Mouse (Mus musculus) heart, embryonic 14.5 days (tissue): ENCODE data around the gene Opcml. TPM values are rescaled to one million over a fixed set of nuclear protein-coding genes. Genes with fewer than 3 reads are reported as not detected.

Source experiments
- ATAC-seq: fragments of 200-750 bp; cut with Nextera tagmentation; 2 replicates; pipeline ENCODE4 v1.8.0; 2017; ENCODE audit warnings: low read depth, moderate TSS enrichment; ENCODE audit not compliant: insufficient number of reproducible peaks, insufficient read depth, low FRiP score
- H3K27ac ChIP-seq, 2 experiments: fragments of 200-500 bp in 1 of 2; fragments of 300-500 bp in 1 of 2; sonication (generic) in 1 of 2; replicated peaks in 1 of 2; 2 replicates each; pipeline ENCODE4 v1.5.1; 2012 to 2014; ENCODE audit warnings: low read depth in 2 of 2, low read length in 2 of 2, control low read depth in 1 of 2, mild to moderate bottlenecking in 1 of 2, mixed read lengths in 1 of 2; ENCODE audit not compliant: control insufficient read depth in 1 of 2, insufficient read depth in 1 of 2
- H3K27me3 ChIP-seq: fragments of 300-500 bp; sonication (generic); 2 replicates; pipeline ENCODE4 v1.6.1; 2014; ENCODE audit warnings: mild to moderate bottlenecking, low read length, control low read depth; ENCODE audit not compliant: control insufficient read depth, insufficient read depth
- H3K36me3 ChIP-seq: fragments of 300-500 bp; sonication (generic); 2 replicates; pipeline ENCODE4 v1.6.1; 2014; ENCODE audit warnings: mild to moderate bottlenecking, control low read depth, low read length, mixed read lengths; ENCODE audit not compliant: control insufficient read depth, insufficient read depth
- H3K4me1 ChIP-seq, 2 experiments: fragments of 200-500 bp in 1 of 2; fragments of 300-500 bp in 1 of 2; sonication (generic) in 1 of 2; 2 replicates each; pipeline ENCODE4 v1.6.1; 2012 to 2014; ENCODE audit warnings: low read length in 2 of 2, control low read depth in 1 of 2, mixed read lengths in 1 of 2; ENCODE audit not compliant: control insufficient read depth in 2 of 2, insufficient read depth in 2 of 2
- H3K4me2 ChIP-seq: fragments of 300-500 bp; sonication (generic); 2 replicates; pipeline ENCODE4 v1.6.1; 2014; ENCODE audit warnings: mild to moderate bottlenecking, low read length
- H3K4me3 ChIP-seq, 2 experiments: fragments of 200-500 bp in 1 of 2; fragments of 300-500 bp in 1 of 2; sonication (generic) in 1 of 2; 2 replicates each; pipeline ENCODE4 v1.5.1; 2012 to 2014; ENCODE audit warnings: low read length in 2 of 2, mild to moderate bottlenecking in 2 of 2, control low read depth in 1 of 2, low read depth in 1 of 2, moderate library complexity in 1 of 2; ENCODE audit not compliant: control insufficient read depth in 1 of 2, insufficient read depth in 1 of 2
- H3K9ac ChIP-seq: fragments of 300-500 bp; sonication (generic); 2 replicates; pipeline ENCODE4 v1.6.1; 2014; ENCODE audit warnings: mild to moderate bottlenecking, low read length
- H3K9me3 ChIP-seq: fragments of 300-500 bp; sonication (generic); 2 replicates; pipeline ENCODE4 v1.6.1; 2016; ENCODE audit warnings: low read length, control low read depth; ENCODE audit not compliant: control insufficient read depth
- WGBS: fragments of 180-500 bp; shearing (Covaris S2); extraction: QIAGEN DNeasy Blood & Tissue Kit; methylation state at CpG from one replicate; pipeline ENCODE4 v1.1.7; 2014; 5-methylcytosine and 5-hydroxymethylcytosine counted together
- polyA plus RNA-seq: library from polyadenylated mRNA; unstranded; fragments of >200 nt; fragmentation: Nextera tagmentation; extraction: Ambion mirVana; gene quantifications from 2 replicates; pipeline ENCODE4 v1.2.1, GENCODE M21; 2014

The Opcml gene
- polyA plus RNA-seq, 1 experiment from 2014 or later, result 1.6 TPM

- Histone ChIP-seq H3K27ac (no peak overlapping the region), H3K9me3 (no peaks in the 10 kb centered on the region), H3K4me2 (no peak overlapping the region), H3K9ac (no peak overlapping the region), H3K36me3 (no peaks in the 10 kb centered on the region), H3K4me1 (no peaks in the 10 kb centered on the region), H3K27me3 (no peaks in the 10 kb centered on the region), H3K4me3 (no peak overlapping the region)
- ATAC-seq, result no peak
- 81% methylated on average over 3 of the region's 3 CpGs for WGBS
These were observed 13.9 kb downstream of the Opcml start for GRCm38 (mm10) chr9:27804461-27804860.

DNA sequence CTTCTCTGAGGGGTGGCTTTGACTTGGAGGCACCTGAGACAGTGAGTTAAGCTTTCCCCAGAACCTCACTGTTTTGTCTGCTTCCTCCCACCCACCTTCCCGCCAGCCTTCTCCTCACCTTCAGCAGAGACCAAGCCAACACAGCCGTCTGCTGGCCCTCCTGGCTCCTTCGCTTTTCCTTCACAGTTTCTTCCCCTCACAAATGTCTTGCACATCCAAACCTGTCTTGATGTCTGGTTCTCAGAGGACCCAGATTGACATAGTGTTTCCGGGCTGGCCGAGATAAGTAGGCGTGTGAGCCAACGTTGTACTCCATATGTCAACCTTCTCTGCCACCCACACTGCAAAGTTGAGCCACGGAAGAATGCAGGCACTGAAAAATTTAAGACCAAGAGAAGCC, 19.2 kb downstream of the Opcml start:
- Histone ChIP-seq H3K9me3 (no peaks in the 10 kb centered on the region), H3K4me1 (no peaks in the 10 kb centered on the region), H3K27ac (no peak overlapping the region), H3K36me3 (no peaks in the 10 kb centered on the region), H3K9ac (no peak overlapping the region), H3K4me3 (no peak overlapping the region), H3K27me3 (no peaks in the 10 kb centered on the region), H3K4me2 (no peak overlapping the region)
- 75% methylated on average over 8 of the region's 8 CpGs for WGBS
- ATAC-seq, result no peak

DNA sequence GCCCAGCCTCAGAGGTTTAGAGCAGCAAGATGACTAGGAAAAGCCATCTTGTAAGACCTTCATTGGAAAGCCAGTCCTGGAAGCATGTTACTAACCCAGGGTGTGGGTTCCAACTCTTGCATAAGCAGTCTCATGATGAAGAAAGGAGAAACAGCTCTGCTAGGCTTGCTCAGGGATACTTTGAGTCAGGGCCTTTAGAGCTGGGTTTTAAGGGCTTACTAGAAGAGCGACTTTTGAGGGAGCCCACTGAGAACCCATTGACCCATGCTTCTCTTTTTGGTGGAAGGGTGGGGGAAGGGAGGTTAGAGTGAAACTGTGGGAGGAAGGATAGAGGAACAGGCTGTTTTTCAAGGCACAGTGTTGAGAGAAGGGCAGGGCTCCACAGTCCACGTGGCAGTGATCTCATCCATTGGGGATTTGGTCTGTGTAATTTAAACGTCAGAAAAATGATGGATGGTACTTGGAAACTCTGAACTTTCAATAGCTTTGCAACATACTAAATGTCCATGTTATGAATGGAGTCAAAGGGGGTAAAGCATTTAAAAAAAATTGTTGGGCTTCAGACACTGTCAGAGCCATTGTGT, 22.7 kb downstream of the Opcml start:
- no peak overlapping the region for H3K9ac ChIP-seq
- H3K27ac ChIP-seq, result no peak overlapping the region
- no peaks in the 10 kb centered on the region for H3K36me3 ChIP-seq
- H3K27me3 ChIP-seq, result no peaks in the 10 kb centered on the region
- no peak overlapping the region for H3K4me2 ChIP-seq
- 44% methylated on average over 3 of the region's 3 CpGs for WGBS
- no peak overlapping the region for H3K4me3 ChIP-seq
- no peak for ATAC-seq
- no peaks in the 10 kb centered on the region for H3K4me1 ChIP-seq
- H3K9me3 ChIP-seq, result no peaks in the 10 kb centered on the region

DNA sequence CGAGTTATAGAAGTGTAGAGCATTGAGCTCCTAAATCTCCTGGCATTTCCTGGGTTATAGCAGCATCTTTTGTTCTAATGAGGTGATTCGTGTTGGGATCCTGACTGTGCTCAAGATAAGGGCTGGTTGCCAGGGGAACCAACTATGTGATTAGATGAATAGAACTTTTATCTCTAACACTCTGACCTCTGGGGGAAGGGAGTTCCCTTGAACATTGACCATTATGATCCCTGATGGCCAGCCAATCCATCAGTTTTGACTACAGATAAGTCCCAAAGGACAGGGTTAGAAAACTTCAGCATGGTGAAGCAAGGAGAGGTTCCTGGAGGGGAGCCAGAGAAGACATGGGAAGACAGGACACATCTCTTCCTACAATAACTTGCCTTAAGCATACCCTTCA, 23.6 kb downstream of the Opcml start:
- H3K4me2 ChIP-seq, result no peak overlapping the region
- H3K9me3 ChIP-seq, result no peaks in the 10 kb centered on the region
- H3K27ac ChIP-seq, result no peak overlapping the region
- H3K4me3 ChIP-seq, result no peak overlapping the region
- no peaks in the 10 kb centered on the region for H3K4me1 ChIP-seq
- H3K36me3 ChIP-seq, result no peaks in the 10 kb centered on the region
- ATAC-seq, result no peak
- no peak overlapping the region for H3K9ac ChIP-seq
- H3K27me3 ChIP-seq, result no peaks in the 10 kb centered on the region
- 16% methylated on average over 2 of the region's 2 CpGs for WGBS

- WGBS, result 55% methylated on average over 1 of the region's 1 CpGs
These were observed 30.6 kb downstream of the Opcml start for GRCm38 (mm10) chr9:27821197-27821596.

DNA sequence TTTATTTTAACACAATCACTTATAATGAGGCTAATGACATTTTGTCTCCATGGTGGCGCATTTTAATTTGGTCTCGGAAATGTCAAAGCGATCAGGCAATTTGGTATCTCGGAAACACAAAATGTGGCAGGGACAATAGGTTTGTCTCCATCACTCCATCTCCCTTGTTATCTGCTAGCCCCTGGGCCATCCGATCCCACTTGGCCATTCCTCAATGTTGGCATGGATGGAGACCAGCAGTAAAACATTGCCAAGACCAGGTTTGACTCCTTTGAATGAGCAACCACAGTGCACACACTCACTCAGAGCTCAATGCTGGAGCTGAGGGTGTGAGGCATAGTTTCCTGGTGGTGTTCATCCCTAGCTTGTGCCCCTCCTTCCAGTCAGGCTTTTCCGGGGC, 32.1 kb downstream of the Opcml start:
- Histone ChIP-seq H3K4me3 (no peak overlapping the region), H3K4me1 (no peaks in the 10 kb centered on the region), H3K4me2 (no peak overlapping the region), H3K9ac (no peak overlapping the region), H3K9me3 (no peaks in the 10 kb centered on the region), H3K27me3 (no peaks in the 10 kb centered on the region), H3K36me3 (no peaks in the 10 kb centered on the region), H3K27ac (no peak overlapping the region)
- WGBS, result 88% methylated on average over 6 of the region's 6 CpGs
- ATAC-seq, result no peak

More at GRCm38 (mm10) chr9:27821197-27821596, 30.6 kb downstream of the Opcml start:
- H3K9me3 ChIP-seq, result no peaks in the 10 kb centered on the region
- H3K4me2 ChIP-seq, result no peak overlapping the region
- no peak overlapping the region for H3K9ac ChIP-seq
- no peak for ATAC-seq
- H3K27ac ChIP-seq, result no peak overlapping the region
- H3K36me3 ChIP-seq, result no peaks in the 10 kb centered on the region
- no peak overlapping the region for H3K4me3 ChIP-seq
- H3K4me1 ChIP-seq, result no peaks in the 10 kb centered on the region
- H3K27me3 ChIP-seq, result no peaks in the 10 kb centered on the region

DNA sequence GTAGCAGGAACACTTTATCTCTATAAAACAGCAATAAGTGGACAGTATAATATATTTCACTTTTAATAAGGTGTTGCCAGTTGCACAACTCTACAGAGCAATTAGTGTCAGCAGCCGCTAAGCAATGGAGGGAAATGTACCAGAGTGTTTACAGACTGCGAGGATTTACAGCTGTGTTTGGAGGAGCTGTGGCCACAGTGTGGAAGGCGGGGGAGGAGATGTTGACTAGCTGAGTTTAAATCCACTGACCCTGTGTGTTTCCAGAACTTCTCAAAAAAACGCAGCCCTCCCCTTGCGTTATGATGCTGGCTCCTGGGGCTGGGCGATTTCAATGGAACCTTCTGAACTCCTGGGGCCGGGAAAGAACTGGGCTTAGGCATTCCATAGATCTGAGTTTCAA, 33.8 kb downstream of the Opcml start:
- Histone ChIP-seq H3K36me3 (no peaks in the 10 kb centered on the region), H3K27ac (no peak overlapping the region), H3K27me3 (no peaks in the 10 kb centered on the region), H3K4me3 (no peak overlapping the region), H3K4me1 (no peaks in the 10 kb centered on the region), H3K9me3 (no peaks in the 10 kb centered on the region), H3K9ac (no peak overlapping the region), H3K4me2 (no peak overlapping the region)
- 74% methylated on average over 7 of the region's 7 CpGs for WGBS
- no peak for ATAC-seq

GRCm38 (mm10) chr9:27830519-27830918, 39.9 kb downstream of the Opcml start:
- 71% methylated on average over 5 of the region's 5 CpGs for WGBS
- Histone ChIP-seq H3K27ac (no peak overlapping the region), H3K4me2 (no peak overlapping the region)

More at GRCm38 (mm10) chr9:27830519-27830918, 39.9 kb downstream of the Opcml start:
- Histone ChIP-seq H3K9ac (no peak overlapping the region), H3K4me3 (no peak overlapping the region), H3K36me3 (no peaks in the 10 kb centered on the region), H3K27me3 (no peaks in the 10 kb centered on the region), H3K4me1 (no peaks in the 10 kb centered on the region), H3K9me3 (no peaks in the 10 kb centered on the region)
- no peak for ATAC-seq
